Mouse (Mus musculus) myocyte (in vitro differentiated cells): ENCODE measurements at regions not wholly inside any gene's neighbourhood (a gene's known extent, or its start where the extent isn't known, plus 50 kb on each side); places are given as distances from the start of the nearest gene placed in this dataset.

Source experiments
- H3K27me3 ChIP-seq: one replicate; pipeline ENCODE4 v1.6.1; 2011; ENCODE audit not compliant: control insufficient read depth, insufficient read depth, insufficient read length
- H3K36me3 ChIP-seq: one replicate; pipeline ENCODE4 v1.6.1; 2011; ENCODE audit not compliant: control insufficient read depth, insufficient read depth
- H3K4me2 ChIP-seq: one replicate; pipeline ENCODE4 v1.6.1; 2011; ENCODE audit warnings: low read depth, control low read depth
- H3K4me3 ChIP-seq: one replicate; pipeline ENCODE4 v1.5.1; 2011; ENCODE audit warnings: mild to moderate bottlenecking, control low read depth, moderate library complexity
- H3K79me2 ChIP-seq: one replicate; pipeline ENCODE4 v1.6.1; 2011; ENCODE audit not compliant: control insufficient read depth, insufficient read depth
- H3ac ChIP-seq: one replicate; pipeline ENCODE4 v1.6.1; 2011; ENCODE audit not compliant: control insufficient read depth, insufficient read length
- CEBPB ChIP-seq: IDR thresholded peaks from 2 replicates; pipeline ENCODE4 v1.6.1; 2011; ENCODE audit warnings: mild to moderate bottlenecking, moderate library complexity; ENCODE audit not compliant: poor library complexity, insufficient read depth, severe bottlenecking
- E2F4 ChIP-seq: IDR thresholded peaks from one replicate; pipeline ENCODE4 v1.6.1; 2011; ENCODE audit warnings: mild to moderate bottlenecking, control low read depth, moderate library complexity; ENCODE audit not compliant: insufficient read depth
- MAX ChIP-seq: IDR thresholded peaks from one replicate; pipeline ENCODE4 v1.6.1; 2011; ENCODE audit warnings: low read depth, mild to moderate bottlenecking, control low read depth
- MYOD1 ChIP-seq, 3 experiments: IDR thresholded peaks; one replicate each; pipeline ENCODE4 v1.6.1; 2011; ENCODE audit warnings: control low read depth in 2 of 3, low read depth in 2 of 3, mild to moderate bottlenecking in 2 of 3, moderate library complexity in 1 of 3; ENCODE audit not compliant: insufficient read length in 2 of 3, control insufficient read depth in 1 of 3
- MYOG ChIP-seq, 3 experiments: IDR thresholded peaks; one replicate each; pipeline ENCODE4 v1.6.1; 2011; ENCODE audit warnings: control low read depth in 2 of 3, low read depth in 2 of 3, mild to moderate bottlenecking in 2 of 3; ENCODE audit not compliant: insufficient read length in 2 of 3, control insufficient read depth in 1 of 3, insufficient read depth in 1 of 3
- POLR2A ChIP-seq: IDR thresholded peaks from one replicate; pipeline ENCODE4 v1.6.1; 2011; ENCODE audit warnings: low read depth, mild to moderate bottlenecking, control low read depth, moderate library complexity; ENCODE audit not compliant: insufficient read length
- POLR2AphosphoS2 ChIP-seq: IDR thresholded peaks from one replicate; pipeline ENCODE4 v1.6.1; 2011; ENCODE audit warnings: low read depth, control low read depth; ENCODE audit not compliant: insufficient read length
- REST ChIP-seq: IDR thresholded peaks from one replicate; pipeline ENCODE4 v1.6.1; 2011; ENCODE audit warnings: mild to moderate bottlenecking, control low read depth, moderate library complexity; ENCODE audit not compliant: insufficient read depth, insufficient read length
- SRF ChIP-seq: IDR thresholded peaks from one replicate; pipeline ENCODE4 v1.6.1; 2011; ENCODE audit warnings: low read depth; ENCODE audit not compliant: control insufficient read depth, insufficient read length
- TCF12 ChIP-seq: IDR thresholded peaks from one replicate; pipeline ENCODE4 v1.6.1; 2011; ENCODE audit warnings: mild to moderate bottlenecking, control low read depth; ENCODE audit not compliant: poor library complexity, insufficient read depth, severe bottlenecking
- TCF3 ChIP-seq: IDR thresholded peaks from one replicate; pipeline ENCODE4 v1.6.1; 2011; ENCODE audit warnings: low read depth, control low read depth; ENCODE audit not compliant: insufficient read length
- USF1 ChIP-seq: IDR thresholded peaks from one replicate; pipeline ENCODE4 v1.6.1; 2011; ENCODE audit warnings: low read depth, mild to moderate bottlenecking, control low read depth, moderate library complexity

DNA sequence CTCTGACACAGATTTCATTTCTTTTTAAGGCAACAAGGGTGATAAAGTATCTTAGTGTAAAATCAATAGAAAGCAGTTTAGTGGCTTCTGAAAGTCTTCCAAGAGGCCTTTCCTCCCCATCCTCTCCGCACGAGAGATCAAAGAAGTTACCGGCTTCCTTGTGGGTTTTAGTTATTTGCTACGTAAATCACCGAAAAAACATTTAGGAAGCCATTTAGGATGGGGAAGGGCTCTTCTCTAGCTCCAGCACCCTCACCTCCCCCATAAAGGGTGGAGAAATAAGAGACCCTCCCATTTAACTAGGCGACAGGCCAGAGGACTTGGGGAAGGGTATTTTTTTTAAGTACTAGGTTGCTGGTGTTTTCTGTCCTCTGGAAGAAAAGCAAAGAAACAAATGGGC is 287.9 kb upstream of the Kazn start:
- TF ChIP-seq TCF12, result no peak
- no peak for TF ChIP-seq USF1
- no peak for TF ChIP-seq MYOG (IDR thresholded peaks at IDR 0.05; ENCODE audit: control insufficient read depth in 1 of 3, insufficient read depth in 1 of 3, insufficient read length in 2 of 3, low read depth in 2 of 3)
- no peak for TF ChIP-seq CEBPB
- TF ChIP-seq MYOD1 (IDR thresholded peaks at IDR 0.05; ENCODE audit: control insufficient read depth in 1 of 3, insufficient read length in 2 of 3, low read depth in 2 of 3), result no peak
- TF ChIP-seq POLR2AphosphoS2, result no peak
- TF ChIP-seq POLR2A, result no peak
- no peak for TF ChIP-seq SRF
- no peak for TF ChIP-seq REST
- no peak for TF ChIP-seq MAX
- no peak for TF ChIP-seq TCF3
- no peak for TF ChIP-seq E2F4
- no peak overlapping the region for H3K4me3 ChIP-seq
- no peaks in the 10 kb centered on the region for H3K79me2 ChIP-seq
- H3K4me2 ChIP-seq, result no peak overlapping the region
- H3K27me3 ChIP-seq, result no peaks in the 10 kb centered on the region
- no peak overlapping the region for H3ac ChIP-seq
- no peaks in the 10 kb centered on the region for H3K36me3 ChIP-seq

DNA sequence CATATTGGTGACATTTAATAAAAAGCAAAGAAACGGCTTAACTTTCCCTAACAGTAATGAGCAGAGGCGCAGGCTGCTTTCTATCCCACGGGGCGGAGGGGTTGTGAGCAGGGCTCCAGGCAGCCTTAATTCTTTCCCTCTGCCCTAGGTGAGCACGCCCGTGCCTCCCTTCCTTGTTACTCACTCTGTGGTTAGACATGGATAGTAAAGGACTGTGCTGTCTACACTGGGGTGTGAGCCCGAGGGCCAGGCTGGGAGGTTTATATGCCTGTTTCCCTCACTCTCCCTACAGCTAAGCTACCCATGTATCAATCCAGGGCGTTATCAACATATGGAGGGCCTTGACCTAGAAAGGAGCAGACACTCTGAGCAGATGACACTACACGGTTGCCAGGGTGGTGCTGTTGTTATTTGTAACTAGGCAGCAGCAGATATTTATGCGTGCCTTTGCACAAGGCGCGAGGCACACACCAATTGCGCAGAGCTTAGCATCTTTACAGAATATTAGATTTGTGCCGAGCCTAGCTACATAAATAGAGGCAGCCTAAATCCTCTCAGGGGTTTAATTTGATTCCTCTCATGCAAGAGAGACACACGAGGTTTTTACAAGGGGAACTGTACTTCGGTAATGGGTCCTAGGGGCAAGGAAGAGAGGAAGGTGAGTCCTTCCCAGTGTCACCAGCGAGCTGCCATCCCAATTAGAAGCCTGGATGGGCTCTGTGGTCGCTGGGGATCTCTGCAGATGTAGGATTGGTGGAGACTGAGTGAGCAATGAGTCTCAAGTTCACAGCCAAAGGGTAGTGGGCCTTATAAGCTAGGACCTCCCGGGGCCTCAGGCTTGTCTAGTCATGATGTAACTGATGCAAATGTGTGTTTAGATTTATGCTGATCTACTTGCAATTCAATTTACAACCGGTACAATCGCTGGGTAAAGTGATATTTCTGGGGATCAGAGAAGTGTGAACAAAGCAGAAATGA is 278.6 kb upstream of the Kazn start:
- Histone ChIP-seq H3ac (no peak overlapping the region), H3K4me2 (no peak overlapping the region), H3K79me2 (no peaks in the 10 kb centered on the region), H3K27me3 (no peaks in the 10 kb centered on the region), H3K36me3 (no peaks in the 10 kb centered on the region), H3K4me3 (no peak overlapping the region)
- TF ChIP-seq USF1 (no peak), POLR2A (no peak), MYOD1 (IDR thresholded peaks at IDR 0.05; ENCODE audit: control insufficient read depth in 1 of 3, insufficient read length in 2 of 3, low read depth in 2 of 3) (no peak), SRF (no peak), TCF12 (no peak), MAX (no peak), REST (no peak), CEBPB (no peak), POLR2AphosphoS2 (no peak), E2F4 (no peak), TCF3 (no peak), MYOG (IDR thresholded peaks at IDR 0.05; ENCODE audit: control insufficient read depth in 1 of 3, insufficient read depth in 1 of 3, insufficient read length in 2 of 3, low read depth in 2 of 3) (no peak)

DNA sequence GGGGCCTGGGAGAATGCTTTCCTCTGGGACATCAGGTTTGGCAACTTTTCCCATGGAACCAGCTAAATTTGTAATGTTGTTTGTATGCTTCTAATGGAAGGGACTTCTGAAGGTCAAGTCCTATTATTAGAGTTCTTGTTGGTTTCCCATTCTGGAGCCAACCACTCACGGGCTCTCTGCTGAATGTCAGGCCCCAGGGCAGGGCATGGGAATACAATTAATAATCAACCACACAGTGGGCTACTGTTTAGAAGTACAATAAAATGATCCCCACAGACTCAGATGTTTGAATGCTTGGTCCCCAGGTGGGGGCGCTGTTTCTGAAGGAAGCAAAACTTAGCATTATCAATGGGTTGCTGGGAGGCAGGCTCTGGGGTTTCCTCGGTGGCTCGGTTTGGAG is 275.6 kb upstream of the Kazn start:
- Histone ChIP-seq H3K4me2 (no peak overlapping the region), H3K27me3 (no peaks in the 10 kb centered on the region), H3K4me3 (no peak overlapping the region), H3K36me3 (no peaks in the 10 kb centered on the region), H3ac (no peak overlapping the region), H3K79me2 (no peaks in the 10 kb centered on the region)
- TF ChIP-seq MAX (no peak), REST (no peak), SRF (no peak), E2F4 (no peak), CEBPB (no peak), POLR2AphosphoS2 (no peak), USF1 (no peak), TCF3 (no peak), TCF12 (no peak), POLR2A (no peak)

DNA sequence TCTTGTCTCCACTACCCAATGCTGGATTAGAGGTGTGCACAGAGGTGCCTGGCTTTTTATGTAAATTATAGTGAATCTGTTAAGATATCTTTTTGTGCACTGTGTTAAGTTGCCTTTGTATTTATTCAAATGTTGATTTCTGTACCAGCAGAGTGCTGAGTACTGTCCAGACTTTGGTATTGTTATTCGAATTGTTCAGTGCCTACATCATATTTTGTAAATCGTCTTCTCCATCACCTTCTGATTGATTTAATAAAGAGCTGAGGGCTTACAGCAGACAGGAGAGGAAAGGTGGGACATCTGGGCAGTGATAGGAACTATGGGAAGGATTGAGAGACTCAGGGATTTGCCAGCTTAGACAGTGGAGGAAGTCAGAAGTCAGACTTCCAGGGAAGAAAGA is 270.2 kb upstream of the Kazn start:
- Histone ChIP-seq H3K4me3 (no peak overlapping the region), H3K27me3 (no peaks in the 10 kb centered on the region), H3K4me2 (no peak overlapping the region), H3ac (no peak overlapping the region), H3K36me3 (no peaks in the 10 kb centered on the region), H3K79me2 (no peaks in the 10 kb centered on the region)
- TF ChIP-seq MAX, result no peak
- no peak for TF ChIP-seq TCF3
- no peak for TF ChIP-seq MYOD1 (IDR thresholded peaks at IDR 0.05; ENCODE audit: control insufficient read depth in 1 of 3, insufficient read length in 2 of 3, low read depth in 2 of 3)
